Mouse (Mus musculus): ENCODE measurements at regions not wholly inside any gene's neighbourhood (a gene's known extent, or its start where the extent isn't known, plus 50 kb on each side); places are given as distances from the start of the nearest gene placed in this dataset.

DNA sequence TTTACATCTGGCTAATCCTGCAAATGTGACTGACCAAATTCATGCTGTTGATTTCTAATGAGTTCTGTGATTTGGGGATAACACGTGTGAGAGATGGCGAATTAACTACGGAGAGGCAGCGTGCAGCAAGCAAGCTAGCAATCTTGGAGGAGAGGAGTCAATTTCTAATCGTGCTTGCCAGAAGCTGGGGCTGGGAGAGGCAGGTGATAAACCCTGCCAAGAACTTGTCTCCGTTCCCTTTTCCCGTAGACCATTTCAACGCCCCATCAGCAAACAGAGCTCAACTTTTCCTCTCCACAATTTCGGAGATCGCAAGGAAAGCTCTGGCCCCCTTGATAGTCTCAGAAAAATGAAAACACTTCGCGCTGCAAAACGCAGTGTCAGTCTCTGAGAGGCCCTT, 183.0 kb downstream of the Sox4 start:
- no peak for DNase-seq (ENCODE audit: low read depth, low spot score)
- in situ Hi-C loops (cut with MboI; ENCODE audit: low sequenced_read_pairs in 2 of 2, unreplicated experiment in 2 of 2), result no loop called here
- H3K9ac ChIP-seq (ENCODE audit: insufficient read depth, low read depth, low read length, poor library complexity, severe bottlenecking), result no peak overlapping the region
- no peak overlapping the region for H3K4me3 ChIP-seq (ENCODE audit: insufficient read depth in 1 of 2, low read depth in 1 of 2, low read length in 2 of 2, poor library complexity in 1 of 2, severe bottlenecking in 1 of 2)
- no peaks in the 10 kb centered on the region for H3K36me3 ChIP-seq (ENCODE audit: control insufficient read depth, insufficient read depth, low read length, poor library complexity, severe bottlenecking)
- peaks cover 0 to 8% of the 10 kb centered on the region in 2 experiments; a peak in 1 of 4 replicates for H3K4me1 ChIP-seq (ENCODE audit: control insufficient read depth in 2 of 2, insufficient read depth in 2 of 2, low read length in 2 of 2, poor library complexity in 1 of 2)
- no peak overlapping the region for H3K27ac ChIP-seq (ENCODE audit: insufficient read depth, low read depth, low read length, poor library complexity, severe bottlenecking)
- no peaks in the 10 kb centered on the region for H3K9me3 ChIP-seq (ENCODE audit: control insufficient read depth, insufficient read depth, low read depth, low read length)
- no peak for TF ChIP-seq ZC3H11A (IDR thresholded peaks at IDR 0.05; ENCODE audit: borderline replicate concordance, low read depth, low read length)
- no peak for TF ChIP-seq MAFK (IDR thresholded peaks at IDR 0.05; ENCODE audit: insufficient read depth, low read depth, low read length)
- TF ChIP-seq ZNF384 (IDR thresholded peaks at IDR 0.05; ENCODE audit: low read depth, low read length), result no peak
- TF ChIP-seq CHD2 (IDR thresholded peaks at IDR 0.05; ENCODE audit: low read depth, low read length), result no peak
- TF ChIP-seq HCFC1 (IDR thresholded peaks at IDR 0.05; ENCODE audit: borderline replicate concordance, insufficient read depth, low read length), result no peak

DNA sequence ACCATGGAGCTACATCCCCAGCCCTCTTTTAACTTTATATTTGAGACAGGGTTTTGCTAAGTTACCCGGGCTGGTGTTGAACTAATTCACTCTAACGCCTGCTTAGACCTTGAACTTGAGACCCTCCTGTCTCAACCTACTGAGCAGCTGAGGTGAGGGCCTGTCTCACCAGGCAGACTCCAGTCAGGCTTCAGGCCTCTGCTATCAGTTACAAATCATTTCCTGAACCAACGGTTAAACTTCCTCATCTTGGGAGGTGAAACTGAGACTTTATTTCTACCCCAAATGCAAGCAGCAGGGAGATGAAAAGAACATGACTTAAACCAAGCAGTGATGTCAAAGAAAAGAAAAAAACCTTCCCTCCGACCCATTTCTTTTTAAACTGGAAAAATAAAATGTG, 183.5 kb downstream of the Sox4 start:
- Histone ChIP-seq H3K4me1 (ENCODE audit: control insufficient read depth in 2 of 2, insufficient read depth in 2 of 2, low read length in 2 of 2, poor library complexity in 1 of 2) (peaks cover 0 to 8% of the 10 kb centered on the region in 2 experiments; a peak in 1 of 4 replicates), H3K9ac (ENCODE audit: insufficient read depth, low read depth, low read length, poor library complexity, severe bottlenecking) (no peak overlapping the region), H3K4me3 (ENCODE audit: insufficient read depth in 1 of 2, low read depth in 1 of 2, low read length in 2 of 2, poor library complexity in 1 of 2, severe bottlenecking in 1 of 2) (no peak overlapping the region), H3K36me3 (ENCODE audit: control insufficient read depth, insufficient read depth, low read length, poor library complexity, severe bottlenecking) (no peaks in the 10 kb centered on the region), H3K9me3 (ENCODE audit: control insufficient read depth, insufficient read depth, low read depth, low read length) (no peaks in the 10 kb centered on the region), H3K27ac (ENCODE audit: insufficient read depth, low read depth, low read length, poor library complexity, severe bottlenecking) (no peak overlapping the region)
- TF ChIP-seq ZNF384 (IDR thresholded peaks at IDR 0.05; ENCODE audit: low read depth, low read length) (no peak), MAFK (IDR thresholded peaks at IDR 0.05; ENCODE audit: insufficient read depth, low read depth, low read length) (no peak), ZC3H11A (IDR thresholded peaks at IDR 0.05; ENCODE audit: borderline replicate concordance, low read depth, low read length) (no peak), HCFC1 (IDR thresholded peaks at IDR 0.05; ENCODE audit: borderline replicate concordance, insufficient read depth, low read length) (no peak), CHD2 (IDR thresholded peaks at IDR 0.05; ENCODE audit: low read depth, low read length) (no peak)
- in situ Hi-C loops (cut with MboI; ENCODE audit: low sequenced_read_pairs in 2 of 2, unreplicated experiment in 2 of 2), result no loop called here
- no peak for DNase-seq (ENCODE audit: low read depth, low spot score)

DNA sequence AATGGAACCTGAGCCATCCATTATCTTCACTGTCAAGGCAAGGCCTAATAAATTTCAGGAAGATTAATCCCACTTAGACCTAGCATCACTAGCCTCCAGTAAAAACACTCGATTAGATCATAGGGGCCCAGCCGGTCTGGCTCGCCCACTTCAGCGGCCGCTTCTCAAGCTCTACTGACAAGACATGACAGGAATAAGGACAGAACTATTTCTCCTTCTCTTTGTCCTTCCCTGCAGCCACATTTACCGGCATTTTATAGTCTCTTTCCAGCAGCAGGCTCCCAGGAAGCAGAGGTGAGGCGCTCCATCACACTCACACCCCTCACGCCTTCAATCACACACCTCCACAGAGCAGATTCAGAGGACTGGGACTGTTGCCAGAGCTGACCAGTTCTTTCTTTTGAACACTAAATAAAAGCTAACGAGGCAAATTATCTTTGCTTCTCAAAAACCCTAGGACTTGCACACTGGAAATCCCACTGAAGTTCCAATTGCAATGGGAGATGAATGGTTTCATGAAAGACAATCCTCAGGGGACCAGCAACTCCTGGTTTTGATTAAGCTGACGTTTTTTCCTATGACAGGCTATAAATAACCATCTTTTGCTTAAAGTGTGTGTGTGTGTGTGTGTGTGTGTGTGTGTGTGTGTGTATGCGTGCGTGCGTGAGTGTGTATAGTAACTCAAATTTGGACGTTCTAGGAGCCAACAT, 184.6 kb downstream of the Sox4 start:
- DNase-seq (ENCODE audit: low read depth, low spot score), result no peak

DNA sequence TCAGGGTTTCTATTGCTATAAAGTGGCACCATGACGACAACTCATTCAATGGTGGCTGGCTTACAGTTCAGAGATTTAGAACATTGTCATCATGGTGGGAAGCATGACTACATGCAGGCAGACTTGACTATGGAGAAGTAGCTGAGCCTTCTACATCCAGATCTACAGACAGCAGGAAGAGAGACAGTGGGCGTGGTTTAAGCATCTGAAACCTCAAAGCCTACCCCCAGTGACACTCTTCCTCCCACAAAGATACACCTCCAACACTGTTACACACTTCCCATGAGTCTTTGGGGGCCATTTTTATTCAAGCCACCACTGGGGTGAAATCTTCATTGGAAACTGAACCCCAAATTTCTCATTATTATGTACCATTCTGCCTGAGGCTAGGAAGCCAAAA, 191.0 kb downstream of the Sox4 start:
- Histone ChIP-seq H3K27ac (ENCODE audit: insufficient read depth, low read depth, low read length, poor library complexity, severe bottlenecking) (no peak overlapping the region), H3K9me3 (ENCODE audit: control insufficient read depth, insufficient read depth, low read depth, low read length) (no peaks in the 10 kb centered on the region), H3K36me3 (ENCODE audit: control insufficient read depth, insufficient read depth, low read length, poor library complexity, severe bottlenecking) (no peaks in the 10 kb centered on the region), H3K4me3 (ENCODE audit: insufficient read depth in 1 of 2, low read depth in 1 of 2, low read length in 2 of 2, poor library complexity in 1 of 2, severe bottlenecking in 1 of 2) (no peak overlapping the region), H3K9ac (ENCODE audit: insufficient read depth, low read depth, low read length, poor library complexity, severe bottlenecking) (no peak overlapping the region), H3K4me1 (ENCODE audit: control insufficient read depth in 2 of 2, insufficient read depth in 2 of 2, low read length in 2 of 2, poor library complexity in 1 of 2) (peaks cover 0 to 7% of the 10 kb centered on the region in 2 experiments; a peak in 2 of 4 replicates)
- DNase-seq (ENCODE audit: low read depth, low spot score), result no peak
- in situ Hi-C loops (cut with MboI; ENCODE audit: low sequenced_read_pairs in 2 of 2, unreplicated experiment in 2 of 2), result no loop called here
- TF ChIP-seq ZNF384 (IDR thresholded peaks at IDR 0.05; ENCODE audit: low read depth, low read length) (no peak), ZC3H11A (IDR thresholded peaks at IDR 0.05; ENCODE audit: borderline replicate concordance, low read depth, low read length) (no peak), MAFK (IDR thresholded peaks at IDR 0.05; ENCODE audit: insufficient read depth, low read depth, low read length) (no peak), HCFC1 (IDR thresholded peaks at IDR 0.05; ENCODE audit: borderline replicate concordance, insufficient read depth, low read length) (no peak), CHD2 (IDR thresholded peaks at IDR 0.05; ENCODE audit: low read depth, low read length) (no peak)

More for the DNA sequence above, 184.6 kb downstream of the Sox4 start:
- in situ Hi-C loops (cut with MboI; ENCODE audit: low sequenced_read_pairs in 2 of 2, unreplicated experiment in 2 of 2), result no loop called here
- Histone ChIP-seq H3K9ac (ENCODE audit: insufficient read depth, low read depth, low read length, poor library complexity, severe bottlenecking) (no peak overlapping the region), H3K4me3 (ENCODE audit: insufficient read depth in 1 of 2, low read depth in 1 of 2, low read length in 2 of 2, poor library complexity in 1 of 2, severe bottlenecking in 1 of 2) (no peak overlapping the region), H3K9me3 (ENCODE audit: control insufficient read depth, insufficient read depth, low read depth, low read length) (no peaks in the 10 kb centered on the region), H3K27ac (ENCODE audit: insufficient read depth, low read depth, low read length, poor library complexity, severe bottlenecking) (no peak overlapping the region), H3K4me1 (ENCODE audit: control insufficient read depth in 2 of 2, insufficient read depth in 2 of 2, low read length in 2 of 2, poor library complexity in 1 of 2) (peaks cover 0 to 2% of the 10 kb centered on the region in 2 experiments; a peak in 1 of 4 replicates), H3K36me3 (ENCODE audit: control insufficient read depth, insufficient read depth, low read length, poor library complexity, severe bottlenecking) (no peaks in the 10 kb centered on the region)
- no peak for TF ChIP-seq MAFK (IDR thresholded peaks at IDR 0.05; ENCODE audit: insufficient read depth, low read depth, low read length)
- no peak for TF ChIP-seq ZC3H11A (IDR thresholded peaks at IDR 0.05; ENCODE audit: borderline replicate concordance, low read depth, low read length)
- TF ChIP-seq HCFC1 (IDR thresholded peaks at IDR 0.05; ENCODE audit: borderline replicate concordance, insufficient read depth, low read length), result no peak
- no peak for TF ChIP-seq CHD2 (IDR thresholded peaks at IDR 0.05; ENCODE audit: low read depth, low read length)
- no peak for TF ChIP-seq ZNF384 (IDR thresholded peaks at IDR 0.05; ENCODE audit: low read depth, low read length)

Data from ES-E14 (cell line).